Mouse (Mus musculus) spleen, postnatal 36 days (tissue): ENCODE results near the gene Pde4d.

ENCODE experiments used
- DNase-seq, 2 experiments: peaks; one replicate each; pipeline ENCODE4 v3.0.0; 2022; ENCODE audit warnings: low spot score in 2 of 2, mixed read lengths in 1 of 2

Pde4d gene

GRCm38 (mm10) chr13:109883636-109884035 is 1433.9 kb downstream of the Pde4d start:
- DNase-seq, result no peak

DNA sequence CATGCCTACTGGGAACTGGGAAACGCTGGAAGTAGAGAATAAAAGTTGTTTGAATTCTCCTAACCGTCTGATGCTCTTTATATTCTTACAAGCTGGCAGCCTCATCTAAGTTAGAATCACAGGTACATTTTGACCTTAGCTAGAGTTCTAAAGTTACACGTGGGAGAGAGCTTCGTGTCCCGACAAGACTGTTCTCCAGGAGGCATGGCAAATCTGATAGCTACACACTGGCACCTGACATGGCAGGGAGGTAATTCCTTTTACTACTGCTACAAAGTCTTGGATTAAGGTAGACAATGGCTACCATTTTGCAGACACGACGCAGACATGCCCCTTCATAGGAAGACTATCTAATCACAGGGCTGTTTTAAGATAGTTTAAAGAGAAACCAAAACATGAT is 1435.1 kb downstream of the Pde4d start:
- DNase-seq, result no peak

- no peak for DNase-seq
These were observed 1438.5 kb downstream of the Pde4d start for GRCm38 (mm10) chr13:109888293-109888692.

GRCm38 (mm10) chr13:109891194-109891909 is 1441.6 kb downstream of the Pde4d start:
- no peak for DNase-seq

DNA sequence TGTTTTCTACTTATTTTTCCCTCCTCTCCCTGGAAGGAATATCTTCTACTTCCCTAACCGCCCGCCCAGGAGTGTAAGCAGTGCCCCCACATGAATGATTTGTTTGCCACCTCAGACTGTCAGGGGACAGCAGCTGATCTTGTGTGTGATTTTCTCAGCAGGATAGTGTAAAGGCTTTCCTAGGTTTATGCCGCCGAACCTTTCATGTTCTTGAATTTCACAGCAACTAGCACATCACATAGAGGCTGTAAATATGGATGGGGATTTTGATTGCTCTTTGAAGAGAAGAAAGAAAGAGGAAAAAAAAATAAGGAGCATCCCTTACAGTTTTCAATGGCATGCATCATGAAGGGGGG is 1442.1 kb downstream of the Pde4d start:
- DNase-seq, result no peak

DNA sequence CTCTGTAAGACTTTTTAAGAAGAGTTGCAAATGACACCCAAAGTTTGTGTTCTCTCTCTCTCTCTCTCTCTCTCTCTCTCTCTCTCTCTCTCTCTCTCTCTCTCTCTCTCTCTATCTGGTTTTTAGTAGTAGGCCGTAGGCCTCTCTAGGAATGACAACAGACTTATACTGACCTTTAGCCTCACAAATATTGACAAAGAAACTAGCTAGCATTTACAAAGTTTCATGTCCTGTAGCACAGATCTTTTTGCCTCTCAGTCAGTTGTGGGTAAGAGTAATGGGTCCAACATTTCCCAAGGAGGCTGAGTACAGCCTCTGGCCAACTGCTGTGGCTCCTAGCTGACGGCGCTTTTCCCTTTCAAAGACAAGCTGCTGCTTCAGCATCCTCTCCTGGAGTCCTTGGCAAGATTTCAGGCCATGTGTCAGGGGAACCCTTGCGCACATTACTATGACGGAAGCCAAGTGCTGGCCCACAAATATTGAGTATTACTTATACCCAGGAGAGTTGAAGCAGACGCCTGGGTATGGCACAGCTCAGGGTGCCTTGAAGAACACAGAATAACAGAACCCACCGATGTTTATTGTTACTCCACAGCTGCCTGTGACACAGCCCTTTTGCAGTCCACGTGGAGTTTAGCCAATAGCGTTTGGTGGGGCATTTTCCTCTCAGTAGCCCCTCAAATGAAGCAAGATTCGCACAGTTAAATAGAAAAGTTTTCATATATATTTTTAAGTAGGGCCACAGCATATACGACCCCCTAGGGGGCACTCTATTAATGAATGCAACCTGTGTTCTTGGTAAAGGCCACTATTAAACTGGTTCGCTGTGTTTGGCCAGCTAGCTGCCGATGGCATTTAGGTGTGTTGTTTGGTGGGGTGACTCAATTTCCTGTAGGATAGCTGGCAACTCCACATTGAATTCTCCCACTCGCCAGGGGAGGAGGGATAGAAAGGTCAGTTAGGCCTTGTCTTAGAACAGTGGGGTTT is 1450.0 kb downstream of the Pde4d start:
- no peak for DNase-seq

DNA sequence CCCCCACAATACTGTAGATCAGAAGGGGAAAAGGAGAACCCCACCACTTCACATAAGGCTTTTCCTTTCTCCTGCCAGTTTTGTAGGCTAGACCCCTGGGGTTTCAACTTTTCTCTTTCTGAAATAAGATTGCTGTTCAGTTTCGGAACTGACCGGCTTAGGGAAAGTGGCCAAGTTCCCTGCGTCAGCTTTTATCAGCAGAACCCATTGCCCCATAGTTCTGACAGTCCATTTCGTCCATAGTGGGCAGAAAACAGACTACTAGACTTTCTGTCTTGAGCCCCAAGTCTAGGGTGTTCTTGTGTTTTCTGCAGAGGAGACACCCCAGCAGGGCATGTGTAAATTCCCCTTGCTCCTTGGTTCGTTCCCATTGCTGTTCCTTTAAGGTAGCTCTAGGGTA is 1452.1 kb downstream of the Pde4d start:
- DNase-seq, result no peak

DNA sequence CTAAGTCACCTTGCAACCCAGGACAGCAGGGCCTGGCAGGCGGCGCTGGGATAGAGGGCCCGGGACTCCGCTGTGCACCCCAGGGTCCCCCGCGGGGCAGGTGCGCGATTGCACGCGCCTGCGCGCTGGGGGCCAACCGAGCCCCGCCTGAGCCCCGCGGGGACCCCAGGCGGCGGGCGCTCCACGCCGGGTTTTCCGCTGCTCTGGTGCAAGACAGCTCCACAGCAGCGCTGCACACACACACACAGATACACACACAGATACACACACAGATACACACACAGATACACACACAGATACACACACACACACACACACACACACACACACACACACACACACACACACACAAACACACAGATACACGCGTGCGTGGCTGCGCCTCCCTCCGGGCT is 1452.7 kb downstream of the Pde4d start:
- peak; percentile 54 to 59 for DNase-seq

DNA sequence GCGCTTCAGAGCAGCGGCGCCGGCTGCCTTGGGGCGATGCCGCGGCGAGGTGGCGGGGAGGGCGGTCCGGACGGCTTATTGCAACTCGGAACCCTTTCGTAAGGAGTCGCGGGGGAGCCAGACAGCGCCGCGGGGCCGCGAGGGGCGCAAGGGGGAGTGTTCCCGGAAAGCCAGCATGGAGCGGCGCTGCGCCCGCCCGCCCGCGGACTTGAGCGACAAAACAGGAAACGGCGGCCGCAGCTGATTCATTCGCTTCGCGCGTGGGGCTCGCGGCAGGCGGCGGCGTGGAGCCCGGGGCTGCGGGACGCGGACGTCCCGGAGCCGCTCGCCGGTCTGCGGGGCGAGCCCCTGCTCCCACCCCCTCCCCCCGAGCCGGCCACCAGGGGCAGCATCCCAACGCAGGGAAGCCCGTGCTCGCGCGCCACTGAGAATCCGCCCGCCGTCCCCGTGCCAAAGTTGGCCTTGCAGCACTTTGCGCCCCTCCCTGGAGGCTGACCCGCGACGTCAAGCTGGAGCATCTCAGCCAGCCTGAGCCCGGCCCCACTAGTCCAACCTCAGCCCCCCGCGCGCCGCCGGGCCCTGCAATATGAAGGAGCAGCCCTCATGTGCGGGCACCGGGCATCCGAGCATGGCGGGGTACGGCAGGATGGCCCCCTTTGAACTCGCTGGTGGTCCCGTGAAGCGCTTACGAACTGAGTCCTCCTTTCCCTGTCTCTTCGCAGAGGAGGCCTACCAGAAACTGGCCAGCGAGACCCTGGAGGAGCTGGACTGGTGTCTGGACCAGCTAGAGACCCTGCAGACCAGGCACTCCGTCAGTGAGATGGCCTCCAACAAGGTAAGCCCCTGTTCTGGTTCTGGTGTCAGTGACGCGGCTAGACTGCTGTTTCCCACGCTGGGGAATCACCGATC is 1453.4 kb downstream of the Pde4d start:
- DNase-seq, result peak; percentile 62 to 66

DNA sequence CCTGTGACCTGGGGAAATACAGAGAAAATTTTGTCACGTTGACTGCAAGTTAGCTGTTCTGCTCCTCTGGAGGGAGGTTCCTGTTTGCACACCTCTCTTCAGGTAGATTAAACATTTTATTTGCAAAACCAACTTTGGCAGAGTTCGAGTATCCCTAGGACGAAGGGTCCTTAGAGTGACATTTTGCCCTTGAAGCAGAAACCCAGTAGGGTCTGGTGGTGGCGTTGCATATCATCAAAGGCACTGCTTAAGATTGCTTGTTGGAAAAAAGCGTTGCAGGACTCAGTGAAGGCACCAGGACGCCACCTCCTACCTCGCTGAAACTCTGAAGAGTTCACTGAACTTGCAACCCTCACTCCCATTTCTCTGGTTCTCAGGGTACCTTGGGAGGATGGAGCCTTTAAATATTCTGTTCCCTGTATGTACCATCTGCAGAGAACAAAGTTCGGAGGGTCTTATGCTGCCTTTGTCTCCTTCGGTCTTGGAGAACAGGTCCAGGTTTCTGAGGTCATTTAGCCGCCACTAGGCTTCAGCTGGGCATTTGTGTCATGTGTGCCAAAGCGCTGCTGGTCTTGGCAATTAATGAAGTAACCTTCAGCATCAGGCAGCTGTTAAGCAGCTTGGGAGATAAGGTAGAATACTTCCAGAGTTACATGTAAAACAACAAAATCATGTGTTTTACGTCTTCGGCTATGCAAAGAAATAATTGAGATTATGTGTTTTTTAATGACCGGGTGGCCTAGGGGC is 1454.2 kb downstream of the Pde4d start:
- DNase-seq, result peak in 1 of 2 experiments; percentile 37

DNA sequence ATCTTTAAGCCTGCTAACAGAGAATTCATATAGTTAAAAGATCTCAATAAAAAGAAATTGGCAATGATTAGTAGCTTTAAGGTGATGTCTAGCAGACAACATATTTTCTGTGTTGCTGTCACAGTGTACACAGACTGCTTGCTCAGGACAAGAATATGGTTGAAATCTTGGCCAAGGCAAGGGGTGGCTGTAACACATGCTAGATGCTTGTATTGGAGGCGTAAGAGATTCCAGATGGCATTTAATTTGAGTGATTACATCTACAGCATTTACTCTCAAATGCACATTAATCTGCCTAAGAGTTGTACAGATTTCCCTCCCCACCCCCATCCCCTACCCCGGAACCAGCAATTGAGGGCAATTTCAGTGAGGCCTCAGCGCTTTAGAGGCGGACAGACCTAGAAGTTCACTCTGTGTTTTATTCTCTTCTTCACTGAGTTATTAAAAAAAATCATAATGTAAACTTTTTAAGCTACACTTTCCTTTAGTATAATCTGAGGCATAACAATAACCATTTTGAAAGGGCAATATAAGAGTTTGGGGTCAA is 1456.7 kb downstream of the Pde4d start:
- DNase-seq, result no peak

DNA sequence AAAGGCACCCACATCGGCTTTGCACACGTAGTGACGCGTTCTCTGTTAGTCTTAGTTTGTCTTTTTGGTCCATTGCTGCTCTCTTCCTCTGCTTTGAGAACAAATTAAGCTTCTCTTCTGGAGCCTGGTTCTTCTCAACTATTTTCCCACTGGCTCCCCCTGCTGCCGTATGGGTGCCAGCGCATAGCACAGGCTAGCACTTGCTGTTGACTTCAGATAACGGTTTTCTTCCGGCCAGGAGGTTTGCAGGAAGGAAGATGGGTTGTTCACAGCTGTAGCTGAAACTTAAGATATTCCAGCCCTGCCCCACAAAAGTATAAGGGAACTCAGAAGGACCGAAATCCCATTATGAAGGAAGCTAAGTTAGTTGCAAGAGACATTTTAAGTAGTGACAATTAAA is 1457.9 kb downstream of the Pde4d start:
- peak; percentile 78 to 83 for DNase-seq

GRCm38 (mm10) chr13:109908386-109908785 is 1458.6 kb downstream of the Pde4d start:
- no peak for DNase-seq

DNA sequence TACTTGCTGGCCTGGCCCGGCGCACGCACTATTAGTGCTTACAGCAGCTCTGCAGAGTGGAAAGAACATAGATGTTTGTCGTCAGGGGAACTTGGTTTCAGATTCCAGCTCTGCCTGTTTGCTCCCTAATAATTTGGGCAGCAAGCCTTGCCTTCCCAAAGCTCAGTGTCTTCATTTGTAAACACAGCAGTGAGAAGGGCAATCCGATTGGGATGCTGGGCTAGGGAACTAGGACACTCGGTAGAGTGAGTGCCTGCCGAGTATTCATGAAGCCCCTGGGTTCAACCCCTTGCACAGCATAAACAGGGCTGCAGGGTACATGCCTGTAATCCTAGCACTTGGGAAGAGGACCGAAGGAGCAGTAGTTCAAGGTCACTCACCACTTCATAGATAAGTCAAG is 1459.4 kb downstream of the Pde4d start:
- no peak for DNase-seq

DNA sequence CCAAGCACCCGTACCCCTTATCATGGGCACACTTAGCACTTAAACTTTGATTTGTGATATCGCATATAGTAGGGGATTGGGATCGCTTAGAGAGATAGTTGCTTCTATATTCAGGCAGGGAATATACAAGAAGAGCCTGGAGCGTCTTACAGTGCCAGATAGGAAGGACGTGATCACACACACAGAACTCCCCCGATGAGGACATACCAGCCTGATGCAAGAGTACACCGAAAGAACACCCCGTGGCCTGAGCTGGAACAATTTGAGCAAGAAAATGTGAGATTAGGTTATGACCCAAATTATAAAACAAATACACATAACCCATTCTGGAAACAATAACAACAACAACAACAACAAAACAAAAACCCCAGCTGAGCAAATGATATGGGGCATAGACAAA is 1461.2 kb downstream of the Pde4d start:
- DNase-seq, result no peak

DNA sequence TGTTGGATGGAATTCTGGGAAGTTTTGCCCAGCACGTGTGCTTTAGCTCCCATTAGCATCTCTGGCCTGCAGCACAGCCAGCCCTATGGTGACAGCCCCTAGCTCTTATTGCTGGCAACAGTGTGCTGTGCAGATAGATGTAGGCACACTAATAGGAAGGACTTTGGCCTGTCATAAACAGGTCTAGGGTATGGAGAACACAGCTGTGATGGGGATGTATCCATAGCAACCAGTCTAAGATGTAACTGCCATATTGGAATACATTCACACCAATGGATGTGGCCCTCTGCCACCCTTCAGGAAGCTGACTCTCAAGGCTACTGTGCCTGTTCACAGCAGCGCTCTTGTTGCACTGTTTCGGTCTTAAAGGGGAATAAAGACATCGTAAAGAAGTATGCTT is 1462.9 kb downstream of the Pde4d start:
- DNase-seq, result no peak

DNA sequence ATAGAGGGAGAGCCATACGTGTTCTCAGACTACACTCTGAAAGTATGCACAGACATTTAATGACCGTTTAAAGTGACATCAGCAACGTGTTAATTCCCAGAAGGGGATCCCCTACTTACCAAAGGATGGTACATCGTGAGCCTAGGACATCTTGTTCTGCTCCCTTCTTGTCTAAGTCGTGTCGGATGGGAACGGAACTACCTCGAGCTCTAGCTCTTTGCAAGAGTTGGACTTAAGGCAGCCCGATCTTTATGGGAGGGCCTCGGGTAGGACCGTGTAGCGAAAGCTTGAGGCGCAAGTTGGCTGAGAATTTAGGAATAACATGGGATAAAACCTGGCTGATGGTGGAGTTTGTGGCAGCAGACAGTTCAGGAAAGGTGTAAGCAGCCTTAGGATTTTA is 1464.5 kb downstream of the Pde4d start:
- DNase-seq, result no peak

DNA sequence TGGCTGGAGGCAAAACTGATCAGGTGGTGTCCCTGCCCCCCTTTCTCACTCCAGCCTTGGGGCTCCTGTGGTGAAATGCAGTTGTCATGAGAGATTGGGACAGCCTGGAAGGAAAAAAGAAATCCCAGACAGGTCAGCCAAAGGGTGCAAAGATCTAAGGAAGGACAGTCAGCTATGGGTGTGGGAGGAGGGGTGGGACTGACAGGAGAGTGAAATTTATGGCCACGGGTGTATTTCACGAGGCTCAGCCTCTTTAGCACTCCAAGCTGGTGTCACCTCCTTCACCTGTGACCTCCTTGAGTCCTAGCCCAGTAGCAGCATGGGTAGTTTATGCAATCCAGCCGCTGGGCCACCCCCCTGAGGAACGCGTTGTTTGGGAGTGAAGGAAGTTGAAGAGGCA is 1465.1 kb downstream of the Pde4d start:
- no peak for DNase-seq

- no peak for DNase-seq
These were observed 1465.8 kb downstream of the Pde4d start for GRCm38 (mm10) chr13:109915501-109915900.

- DNase-seq, result no peak
These were observed 1466.2 kb downstream of the Pde4d start for GRCm38 (mm10) chr13:109915964-109916363.

DNA sequence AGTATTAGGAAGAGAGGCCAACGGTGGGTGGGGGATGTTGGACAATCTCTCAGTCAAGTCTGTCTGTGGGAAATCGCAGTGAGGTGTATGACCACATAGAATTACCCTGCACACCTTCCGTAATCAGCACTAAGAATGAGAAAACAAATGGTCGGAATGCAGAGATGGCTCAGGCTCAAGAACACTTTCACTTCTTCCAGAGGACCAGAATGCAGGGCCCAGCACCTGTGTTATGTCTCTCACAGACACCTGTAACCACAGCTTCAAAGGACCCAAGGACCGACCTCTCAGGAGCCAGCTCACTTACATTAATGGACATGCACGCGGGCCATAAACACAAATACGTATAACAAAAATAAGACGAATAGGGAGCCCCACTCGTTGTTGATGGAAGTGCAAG is 1467.8 kb downstream of the Pde4d start:
- no peak for DNase-seq
